Mouse (Mus musculus) brain, embryonic 14.5 days (tissue): ENCODE results near the gene A630089N07Rik. TPM values are rescaled to one million over a fixed set of nuclear protein-coding genes. Genes with fewer than 3 reads are reported as not detected.

ENCODE experiments used
- DNase-seq: peaks from one replicate; pipeline ENCODE4 v3.0.0-alpha.2; 2011; ENCODE audit warnings: low read depth
- CTCF ChIP-seq: fragments of 200-500 bp; IDR thresholded peaks from 2 replicates; pipeline ENCODE4 v1.5.1; 2012; ENCODE audit warnings: inconsistent platforms, mild to moderate bottlenecking, moderate library complexity, borderline replicate concordance; ENCODE audit not compliant: insufficient read depth, insufficient read length; ENCODE audit errors: extremely low read depth
- POLR2A ChIP-seq: fragments of 200-500 bp; IDR thresholded peaks from 2 replicates; pipeline ENCODE4 v1.6.1; 2012; ENCODE audit warnings: mild to moderate bottlenecking, inconsistent platforms, borderline replicate concordance; ENCODE audit not compliant: poor library complexity, insufficient read depth, insufficient read length, severe bottlenecking; ENCODE audit errors: extremely low read depth
- polyA plus RNA-seq: library from polyadenylated mRNA; depleted of rRNA; stranded (reverse); fragments of >200 nt; gene quantifications from 2 replicates; pipeline ENCODE4 v1.2.3, GENCODE M21; 2012; rRNA removed

A630089N07Rik gene
- polyA plus RNA-seq, 1 experiment: 10.0 TPM

GRCm38 (mm10) chr16:97957626-97958025, 124.6 kb downstream of the A630089N07Rik start:
- TF ChIP-seq CTCF (no peak), POLR2A (no peak)
- DNase-seq: no peak

- DNase-seq: no peak
- TF ChIP-seq POLR2A (no peak), CTCF (no peak)
These were observed 126.2 kb downstream of the A630089N07Rik start for GRCm38 (mm10) chr16:97956011-97956410.

- TF ChIP-seq POLR2A (no peak), CTCF (no peak)
- no peak for DNase-seq
These were observed 128.9 kb downstream of the A630089N07Rik start for GRCm38 (mm10) chr16:97953300-97953699.

DNA sequence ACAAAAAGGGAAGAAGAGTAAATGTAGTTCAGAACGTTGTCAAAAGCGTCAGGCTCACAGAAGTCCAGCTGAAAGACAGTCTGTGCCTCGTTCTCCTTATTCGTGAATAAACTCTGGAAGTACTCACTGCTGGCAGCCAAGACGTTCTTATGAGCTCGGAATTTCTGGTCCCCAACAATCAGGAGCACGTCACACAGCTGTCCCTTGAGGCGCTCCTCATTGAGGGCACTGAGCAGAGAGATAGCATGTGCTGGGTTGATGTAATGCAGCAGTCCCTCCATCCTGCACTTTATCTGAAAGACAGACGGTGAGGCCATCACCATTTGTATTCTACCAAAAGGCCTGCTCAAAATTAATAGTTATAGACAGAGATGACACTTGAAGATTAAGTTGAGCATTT, 129.4 kb downstream of the A630089N07Rik start:
- no peak for DNase-seq
- TF ChIP-seq CTCF (no peak), POLR2A (no peak)

DNA sequence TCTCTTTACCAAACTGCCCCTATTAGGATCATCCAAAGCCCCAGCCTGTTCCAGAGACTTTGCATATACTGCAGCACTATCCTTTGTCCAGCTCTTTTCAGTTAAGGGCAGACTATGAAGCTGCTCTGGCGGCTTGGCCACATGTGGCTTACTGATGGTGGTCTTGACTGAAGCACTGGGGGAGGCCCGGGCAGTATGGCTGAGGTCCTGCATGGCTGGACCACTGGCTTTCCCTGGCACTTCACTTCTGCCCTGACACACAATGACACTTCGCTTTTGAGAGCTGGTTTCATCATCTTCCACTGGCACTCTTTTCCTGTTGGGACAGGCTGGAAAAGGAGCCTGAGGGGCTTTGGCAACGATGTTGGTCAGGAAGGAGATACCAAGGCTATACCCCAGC, 129.9 kb downstream of the A630089N07Rik start:
- no peak for DNase-seq
- no peak for TF ChIP-seq CTCF
- no peak for TF ChIP-seq POLR2A

Other genes starting within 250 kb of the A630089N07Rik start
- 24.7 and 27.6 TPM in 2 replicates for gene Prdm15, start 230.6 kb downstream of the A630089N07Rik start, polyA plus RNA-seq
- gene C2cd2, start 119.9 kb downstream of the A630089N07Rik start, polyA plus RNA-seq: 11.4 and 15.2 TPM in 2 replicates
- 14.1 and 17.4 TPM in 2 replicates for gene Zbtb21, start 119.8 kb downstream of the A630089N07Rik start, polyA plus RNA-seq
- 14.7 and 15.4 TPM in 2 replicates for gene B230307C23Rik, start 85.1 kb downstream of the A630089N07Rik start, polyA plus RNA-seq